Mouse (Mus musculus) right cerebral cortex, adult 18-20 months (tissue): ENCODE data around the gene Pomgnt1.

Experiments
- DNase-seq: peaks from one replicate; pipeline ENCODE4 v3.0.0; 2022; ENCODE audit warnings: mixed read lengths

Pomgnt1 gene

DNA sequence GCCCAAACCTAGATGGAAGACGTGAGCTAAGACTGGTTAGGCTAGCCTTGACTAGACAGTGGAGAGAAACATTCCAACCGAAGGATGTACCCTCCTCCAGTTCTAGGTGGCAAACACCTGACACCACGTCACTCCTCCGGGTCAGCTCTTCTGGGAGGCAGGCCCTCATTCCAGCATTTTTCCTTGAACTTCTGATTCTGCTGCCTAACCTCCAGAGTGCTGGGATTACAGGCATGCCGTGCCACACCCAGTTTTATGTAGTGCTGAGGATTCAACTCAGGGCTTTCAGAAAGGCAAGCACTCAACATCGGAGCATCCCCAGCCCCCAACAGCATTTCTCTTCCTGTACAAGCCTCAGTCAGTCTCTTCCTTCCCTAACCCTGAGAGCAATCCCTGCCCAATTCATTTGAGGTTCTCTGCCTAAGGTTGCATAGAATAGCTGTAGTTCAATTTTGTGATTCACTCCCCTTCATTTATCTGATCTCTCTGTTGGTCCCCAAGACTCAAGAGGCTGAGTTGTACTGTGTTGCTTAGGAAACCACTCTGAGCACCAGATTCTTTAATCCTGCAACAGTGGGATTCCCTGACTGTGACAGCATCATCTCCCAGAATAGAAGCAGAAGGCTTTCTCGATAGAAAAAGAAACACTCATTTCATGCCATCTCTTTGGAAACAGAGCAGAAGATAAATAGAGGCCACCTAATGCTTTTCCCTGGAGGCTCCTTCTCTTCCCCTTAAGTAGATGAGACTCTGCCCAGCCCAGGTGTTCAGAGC is 17.3 kb downstream of the Pomgnt1 start:
- DNase-seq = peak; percentile 44

- no peak for DNase-seq
Measured at GRCm38 (mm10) chr4:116141736-116142135, 18.1 kb downstream of the Pomgnt1 start.

GRCm38 (mm10) chr4:116142269-116142668 is 18.6 kb downstream of the Pomgnt1 start:
- DNase-seq = no peak

- no peak for DNase-seq
Measured at GRCm38 (mm10) chr4:116143317-116143811, 19.7 kb downstream of the Pomgnt1 start.

- peak; percentile 73 for DNase-seq
Measured at GRCm38 (mm10) chr4:116143891-116144717, 20.5 kb downstream of the Pomgnt1 start.

DNA sequence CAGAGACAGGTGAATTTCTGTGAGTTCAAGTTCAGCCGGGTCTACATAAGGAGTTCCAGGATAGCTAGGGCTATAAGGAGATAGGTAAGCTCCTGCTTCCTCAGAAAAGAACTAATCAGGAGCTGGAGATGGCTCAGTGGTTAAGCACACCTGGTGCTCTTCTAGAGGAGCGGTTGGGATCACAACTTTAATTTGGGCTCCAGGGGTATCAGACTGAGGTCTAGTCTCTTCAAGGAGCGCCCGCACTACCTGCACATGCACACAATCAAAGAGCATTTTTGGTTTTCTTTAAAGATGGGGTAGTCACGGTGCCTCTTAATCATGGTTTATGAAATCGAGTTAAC is 26.1 kb downstream of the Pomgnt1 start:
- DNase-seq = no peak

DNA sequence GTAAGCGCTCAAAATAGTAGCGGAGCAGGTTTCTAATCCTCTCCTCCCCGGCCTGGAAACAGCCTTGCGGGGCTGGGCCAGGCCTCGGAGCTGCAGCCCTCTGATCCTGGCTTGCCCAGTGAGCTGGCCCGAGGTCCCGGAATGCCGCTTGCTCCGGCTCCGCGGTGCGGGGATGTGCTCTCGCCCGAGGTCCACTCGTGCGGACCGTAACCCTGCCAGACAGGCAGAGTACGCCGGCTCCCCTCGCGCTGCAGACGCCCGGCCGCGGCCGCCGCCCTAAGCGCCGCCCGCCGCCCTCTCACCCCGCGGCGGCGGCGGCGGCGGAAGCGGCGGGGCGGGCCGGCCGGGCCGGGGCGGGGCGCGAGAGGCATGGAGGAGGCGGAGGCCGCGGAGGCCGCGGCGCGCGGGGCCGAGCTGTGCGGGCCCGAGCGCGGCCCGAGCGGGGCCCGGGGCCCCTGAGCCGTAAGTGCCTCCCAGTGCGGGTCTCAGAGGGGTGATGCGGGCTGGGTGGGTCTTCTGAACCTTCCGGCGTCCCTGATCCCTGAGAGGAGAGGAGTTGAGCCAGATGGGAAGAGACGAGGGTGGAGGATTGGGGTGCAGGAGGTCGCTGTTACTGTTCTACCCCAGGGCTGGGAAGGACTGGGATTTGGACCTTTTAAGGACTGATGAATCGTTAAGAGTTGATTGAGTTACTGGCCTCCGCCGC is 26.7 kb downstream of the Pomgnt1 start:
- DNase-seq = peak; percentile 63

GRCm38 (mm10) chr4:116150862-116151221 is 27.2 kb downstream of the Pomgnt1 start:
- no peak for DNase-seq

- no peak for DNase-seq
Measured at GRCm38 (mm10) chr4:116151238-116151637, 27.6 kb downstream of the Pomgnt1 start, which contains the start of gene Lurap1. Lurap1 (minus strand) TSS chr4:116151338.

DNA sequence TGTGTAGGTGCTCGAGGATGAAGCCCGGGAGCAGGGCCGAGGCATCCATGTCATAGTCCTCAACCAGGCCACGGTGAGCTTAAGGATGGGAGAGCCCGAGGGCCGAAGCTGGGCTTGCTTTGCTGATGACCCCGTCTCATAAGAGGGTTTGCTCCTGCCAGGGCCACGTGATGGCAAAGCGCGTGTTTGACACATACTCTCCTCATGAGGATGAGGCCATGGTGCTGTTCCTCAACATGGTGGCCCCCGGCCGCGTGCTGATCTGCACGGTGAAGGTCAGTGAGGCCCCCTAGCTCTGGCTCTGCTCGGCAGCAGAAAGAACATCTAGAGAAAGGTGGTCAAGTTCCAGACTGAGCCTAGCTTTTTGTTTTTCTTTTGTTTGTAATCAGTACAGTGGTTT is 29.1 kb downstream of the Pomgnt1 start:
- no peak for DNase-seq

DNA sequence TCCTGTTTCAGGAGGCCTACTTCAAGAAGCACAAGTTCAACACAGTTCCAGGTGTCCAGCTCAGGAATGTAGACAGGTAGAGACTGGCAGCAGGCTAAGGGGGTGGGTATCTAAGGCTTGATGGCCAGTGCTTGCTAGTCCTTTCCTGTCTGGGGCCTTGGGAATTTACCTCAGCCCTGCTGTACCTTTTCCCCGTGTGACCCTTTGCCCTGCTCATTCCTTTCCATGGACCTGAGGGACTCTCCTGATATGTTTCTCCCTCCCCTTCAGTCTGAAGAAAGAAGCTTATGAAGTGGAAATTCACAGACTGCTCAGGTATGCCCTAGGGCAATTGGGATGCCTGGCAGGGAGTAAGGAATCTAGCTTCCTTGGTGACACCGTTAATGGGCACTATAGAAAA is 34.2 kb downstream of the Pomgnt1 start:
- DNase-seq = no peak

- peak; percentile 52 for DNase-seq
Measured at GRCm38 (mm10) chr4:116159912-116160311, 36.3 kb downstream of the Pomgnt1 start.

DNA sequence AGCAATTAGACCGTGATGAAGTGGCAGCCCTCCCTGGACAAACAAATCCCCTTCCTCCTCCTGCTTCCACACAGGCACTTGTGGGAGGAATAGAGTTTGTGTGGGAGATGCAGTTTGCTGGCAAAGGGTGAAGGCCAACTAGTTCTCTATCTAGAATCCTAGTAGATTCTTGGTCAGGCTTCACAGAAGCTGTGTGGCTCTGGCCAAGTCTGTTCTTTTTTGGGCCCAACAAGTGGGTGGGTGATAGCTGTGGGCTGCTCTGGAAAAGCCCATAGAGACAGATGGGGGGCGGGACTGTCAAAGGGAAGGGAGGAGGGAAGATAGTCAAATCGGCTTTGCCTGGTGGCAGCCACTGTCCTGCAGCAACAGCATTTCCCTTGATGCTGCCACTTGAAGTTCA is 37.1 kb downstream of the Pomgnt1 start:
- DNase-seq = peak; percentile 90

DNA sequence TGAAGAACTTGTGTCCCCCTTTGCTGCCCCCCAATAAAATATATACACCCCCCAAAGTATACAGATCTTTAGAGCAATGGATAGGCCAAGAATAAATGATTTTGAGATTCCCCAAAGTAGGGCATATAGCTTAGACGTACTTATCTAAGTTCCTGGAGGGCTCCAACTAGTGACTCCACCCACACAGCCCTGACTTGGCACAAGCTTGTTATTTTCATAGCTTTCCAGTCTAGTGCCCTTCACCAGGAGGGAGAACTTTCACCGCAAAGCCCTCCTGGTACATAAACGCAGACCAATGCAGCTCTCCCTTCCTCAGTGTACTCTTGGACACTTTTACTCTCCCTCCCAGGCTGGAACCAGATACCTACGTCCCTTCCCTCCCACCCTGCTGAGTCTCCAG is 38.5 kb downstream of the Pomgnt1 start:
- no peak for DNase-seq

DNA sequence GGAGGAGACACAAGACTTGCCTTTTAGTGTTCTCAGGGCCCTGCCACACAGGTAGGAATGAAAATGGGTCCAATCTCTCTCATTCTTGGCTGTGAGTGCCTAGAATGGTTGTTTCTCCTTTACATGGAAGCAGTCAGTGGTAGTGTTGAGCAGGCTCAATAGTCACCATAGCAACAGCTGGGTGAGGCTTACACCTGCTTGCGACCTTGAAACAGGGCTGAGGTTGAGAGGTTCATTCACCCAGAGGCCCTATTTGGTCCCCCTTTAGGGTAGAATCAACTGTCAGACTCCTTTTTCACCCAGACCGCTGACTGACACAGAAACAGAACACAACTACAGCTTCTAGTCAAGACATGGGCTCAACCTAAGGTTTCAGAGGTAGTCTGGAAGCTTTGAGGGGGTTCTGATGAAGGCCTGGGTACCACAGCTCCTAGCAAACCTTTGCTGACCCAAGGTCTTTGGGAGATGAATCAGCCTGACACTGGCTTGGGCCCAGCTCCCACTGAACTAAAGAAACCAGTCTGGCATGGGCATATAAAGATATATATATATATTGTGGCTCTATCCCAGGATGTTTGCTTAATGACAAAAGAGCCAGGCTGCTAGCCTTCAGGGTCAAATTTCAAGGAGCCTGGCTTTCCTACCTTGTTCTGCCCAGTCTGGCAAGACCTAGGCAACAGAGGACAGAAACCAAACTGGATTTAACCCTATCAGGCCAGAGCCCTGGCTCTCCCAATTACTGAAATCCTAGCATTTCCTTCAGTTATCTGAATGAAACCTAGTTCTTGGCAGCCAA is 41.3 kb downstream of the Pomgnt1 start:
- no peak for DNase-seq

GRCm38 (mm10) chr4:116165708-116166407 is 42.2 kb downstream of the Pomgnt1 start:
- no peak for DNase-seq

- DNase-seq = no peak
Measured at GRCm38 (mm10) chr4:116167404-116167803, 43.8 kb downstream of the Pomgnt1 start, which contains the start of gene Tspan1. Tspan1 (minus strand) TSS chr4:116167601.

- DNase-seq = peak; percentile 70
Measured at GRCm38 (mm10) chr4:116168617-116169352, 45.1 kb downstream of the Pomgnt1 start.

GRCm38 (mm10) chr4:116169353-116169672 is 45.7 kb downstream of the Pomgnt1 start:
- no peak for DNase-seq

- no peak for DNase-seq
Measured at GRCm38 (mm10) chr4:116173072-116173471, 49.4 kb downstream of the Pomgnt1 start, which contains the start of the genes 1700042G07Rik and Gm49337. 1700042G07Rik (plus strand) TSS chr4:116173372. Gm49337 (plus strand) TSS chr4:116173384.

DNA sequence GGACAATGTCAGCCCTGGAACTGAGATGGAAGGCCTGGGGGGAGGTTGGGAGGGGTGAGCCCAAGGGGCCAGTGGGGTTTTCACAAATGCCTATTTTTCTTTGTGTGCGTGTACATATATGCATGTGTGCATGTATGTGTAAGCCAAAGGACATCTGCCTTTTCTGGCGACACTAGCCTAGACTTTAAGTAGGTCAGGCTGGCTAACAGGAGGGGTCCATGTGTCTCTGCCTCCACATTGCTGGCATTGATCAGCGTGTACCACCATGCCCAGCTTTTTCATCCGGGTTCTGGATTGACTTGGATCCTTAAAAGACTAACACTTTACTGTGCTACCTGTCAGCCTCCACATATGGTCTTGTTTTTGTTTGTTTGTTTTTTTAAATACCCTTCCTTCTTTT is 50.1 kb downstream of the Pomgnt1 start:
- no peak for DNase-seq
